Mouse (Mus musculus): ENCODE measurements around the gene Kcns1. TPM values are rescaled to one million over a fixed set of nuclear protein-coding genes. Genes with fewer than 3 reads are reported as not detected.

The Kcns1 gene
- polyA plus RNA-seq, 1 experiment from 2014 or later: 0.28 TPM

DNA sequence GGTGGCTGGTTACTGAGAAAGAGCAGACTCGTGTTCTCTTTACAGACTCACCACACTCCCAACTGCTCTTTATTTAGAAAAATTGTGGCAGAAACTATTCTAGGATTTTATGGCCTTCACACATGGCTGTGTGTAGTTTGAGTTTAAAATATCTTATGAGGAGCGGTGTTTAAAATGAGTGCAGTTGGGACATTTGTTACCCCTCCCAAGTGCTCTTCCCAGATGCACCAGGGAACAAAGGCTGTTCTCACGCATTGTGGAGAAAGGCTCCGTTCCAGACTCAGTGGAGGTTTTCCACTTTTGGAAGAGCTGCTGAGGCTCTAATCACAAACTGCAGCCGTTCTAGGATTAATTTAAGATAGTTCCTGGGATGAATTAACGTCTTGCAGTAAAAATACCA is 33.2 kb downstream of the Kcns1 start:
- Histone ChIP-seq H3K4me2 (no peak overlapping the region), H3K27ac (peak overlapping the region; percentile 64), H3K27me3 (replicated peaks) (no peaks in the 10 kb centered on the region), H3K9me3 (no peaks in the 10 kb centered on the region), H3K4me1 (peaks cover 8% of the 10 kb centered on the region; the same call in 1 of the 2 replicates), H3K4me3 (replicated peaks) (no peak overlapping the region), H3K9ac (no peak overlapping the region), H3K36me3 (0 out of 2 replicates have a peak, but pooled peaks cover 3% of the 10 kb centered on the region)
- no peak for ATAC-seq (ENCODE audit: insufficient read depth, low FRiP score, low read depth)
- WGBS: 51% methylated on average over 6 of the region's 6 CpGs

DNA sequence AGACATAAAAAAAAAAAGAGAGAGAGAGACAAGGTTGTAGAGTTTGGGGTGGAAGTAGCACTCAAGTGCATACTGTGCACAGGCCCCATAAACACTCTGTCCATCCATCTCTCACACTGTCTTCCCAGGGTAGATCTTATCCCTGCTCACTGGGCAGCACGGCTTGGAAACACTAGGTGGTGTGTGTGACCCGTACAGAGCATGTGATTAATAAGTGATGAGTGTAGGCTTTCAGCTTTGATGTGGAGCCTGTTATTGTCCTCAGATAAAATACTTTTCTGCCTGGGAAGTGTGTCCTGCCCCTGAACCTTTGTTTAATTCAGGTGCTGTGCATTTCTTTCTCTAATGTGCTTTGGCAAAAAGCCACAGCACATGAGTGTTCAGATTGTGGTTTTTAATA is 34.5 kb downstream of the Kcns1 start:
- Histone ChIP-seq H3K4me2 (no peak overlapping the region), H3K4me3 (replicated peaks) (no peak overlapping the region), H3K4me1 (peaks cover 8% of the 10 kb centered on the region; the same call in 1 of the 2 replicates), H3K27me3 (replicated peaks) (no peaks in the 10 kb centered on the region), H3K36me3 (0 out of 2 replicates have a peak, but pooled peaks cover 3% of the 10 kb centered on the region), H3K9ac (no peak overlapping the region), H3K27ac (peak overlapping the region; percentile 64; the same call in 1 of the 2 replicates), H3K9me3 (no peaks in the 10 kb centered on the region)
- WGBS: 28% methylated on average over 2 of the region's 2 CpGs
- no peak for ATAC-seq (ENCODE audit: insufficient read depth, low FRiP score, low read depth)

DNA sequence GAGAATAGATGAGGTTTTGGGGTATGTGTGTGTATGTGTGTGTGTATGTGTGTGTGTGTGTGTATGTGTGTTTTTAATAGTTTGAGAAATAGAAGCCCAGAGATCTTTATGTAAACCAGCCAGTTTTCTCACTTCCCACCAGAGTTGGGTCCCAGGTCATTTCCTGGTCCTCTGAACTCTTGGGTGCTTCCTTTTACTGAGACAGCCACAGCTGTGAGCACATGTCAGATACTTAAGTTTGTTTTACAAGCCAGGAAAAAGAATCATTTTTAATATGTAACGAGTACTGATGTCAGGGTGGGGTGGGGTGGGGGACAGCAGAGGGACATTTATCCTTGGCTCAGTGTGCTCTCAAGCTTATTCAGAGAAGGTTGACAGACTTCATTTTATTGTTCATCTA is 35.5 kb downstream of the Kcns1 start:
- H3K4me2 ChIP-seq: no peak overlapping the region
- WGBS: 35% methylated on average over 1 of the region's 1 CpGs
- 0 out of 2 replicates have a peak, but pooled peaks cover 3% of the 10 kb centered on the region for H3K36me3 ChIP-seq
- no peaks in the 10 kb centered on the region for H3K9me3 ChIP-seq
- no peaks in the 10 kb centered on the region for H3K27me3 ChIP-seq (replicated peaks)
- ATAC-seq (ENCODE audit: insufficient read depth, low FRiP score, low read depth): no peak
- H3K4me3 ChIP-seq (replicated peaks): no peak overlapping the region
- H3K4me1 ChIP-seq: peaks cover 8% of the 10 kb centered on the region; the same call in 1 of the 2 replicates
- H3K9ac ChIP-seq: no peak overlapping the region
- H3K27ac ChIP-seq: no peak overlapping the region

DNA sequence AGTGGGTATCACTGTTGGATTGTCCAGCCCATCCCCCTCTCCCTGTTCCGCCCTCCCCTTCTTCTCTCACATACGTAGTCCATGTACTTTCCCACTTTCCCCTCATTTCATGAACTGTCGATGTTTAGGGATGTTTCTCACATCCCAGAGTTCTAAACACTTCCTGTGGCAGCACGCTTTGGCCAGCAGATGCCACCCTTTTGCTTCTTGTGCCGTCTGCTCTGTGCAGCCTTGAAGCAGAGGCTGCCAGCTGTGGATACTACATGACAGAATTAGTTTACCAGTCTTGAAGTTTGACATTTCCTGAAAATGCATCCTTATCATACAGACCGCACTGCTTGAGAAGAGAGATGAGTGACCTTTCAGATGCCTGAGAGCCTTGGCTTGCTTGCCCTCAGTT is 36.4 kb downstream of the Kcns1 start:
- 0 out of 2 replicates have a peak, but pooled peaks cover 3% of the 10 kb centered on the region for H3K36me3 ChIP-seq
- H3K27me3 ChIP-seq (replicated peaks): no peaks in the 10 kb centered on the region
- H3K4me2 ChIP-seq: no peak overlapping the region
- 57% methylated on average over 6 of the region's 6 CpGs for WGBS
- H3K4me1 ChIP-seq: peaks cover 5% of the 10 kb centered on the region; the same call in 1 of the 2 replicates
- no peak for ATAC-seq (ENCODE audit: insufficient read depth, low FRiP score, low read depth)
- H3K27ac ChIP-seq: no peak overlapping the region
- no peaks in the 10 kb centered on the region for H3K9me3 ChIP-seq
- no peak overlapping the region for H3K4me3 ChIP-seq (replicated peaks)
- no peak overlapping the region for H3K9ac ChIP-seq

DNA sequence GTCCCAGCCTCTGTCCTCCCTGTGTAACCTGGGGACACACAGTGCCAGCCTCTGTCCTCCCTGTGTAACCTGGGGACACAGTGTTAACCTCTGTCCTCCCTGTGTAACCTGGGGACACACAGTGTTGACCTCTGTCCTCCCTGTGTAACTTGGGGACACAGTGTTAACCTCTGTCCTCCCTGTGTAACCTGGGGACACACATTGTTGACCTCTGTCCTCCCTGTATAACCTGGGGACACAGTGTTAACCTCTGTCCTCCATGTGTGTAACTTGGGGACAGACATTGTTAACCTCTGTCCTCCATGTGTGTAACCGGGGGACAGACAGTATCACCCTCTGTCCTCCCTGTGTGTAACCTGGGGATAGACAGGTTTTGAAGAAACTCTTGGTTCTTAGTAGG is 39.3 kb downstream of the Kcns1 start:
- 0 out of 2 replicates have a peak, but pooled peaks cover 3% of the 10 kb centered on the region for H3K36me3 ChIP-seq
- H3K4me1 ChIP-seq: peaks cover 5% of the 10 kb centered on the region; the same call in 1 of the 2 replicates
- no peak overlapping the region for H3K4me3 ChIP-seq (replicated peaks)
- no peak overlapping the region for H3K4me2 ChIP-seq
- H3K9me3 ChIP-seq: no peaks in the 10 kb centered on the region
- WGBS: 88% methylated on average over 1 of the region's 1 CpGs
- H3K27ac ChIP-seq: no peak overlapping the region
- no peak overlapping the region for H3K9ac ChIP-seq
- ATAC-seq (ENCODE audit: insufficient read depth, low FRiP score, low read depth): no peak
- no peaks in the 10 kb centered on the region for H3K27me3 ChIP-seq (replicated peaks)

DNA sequence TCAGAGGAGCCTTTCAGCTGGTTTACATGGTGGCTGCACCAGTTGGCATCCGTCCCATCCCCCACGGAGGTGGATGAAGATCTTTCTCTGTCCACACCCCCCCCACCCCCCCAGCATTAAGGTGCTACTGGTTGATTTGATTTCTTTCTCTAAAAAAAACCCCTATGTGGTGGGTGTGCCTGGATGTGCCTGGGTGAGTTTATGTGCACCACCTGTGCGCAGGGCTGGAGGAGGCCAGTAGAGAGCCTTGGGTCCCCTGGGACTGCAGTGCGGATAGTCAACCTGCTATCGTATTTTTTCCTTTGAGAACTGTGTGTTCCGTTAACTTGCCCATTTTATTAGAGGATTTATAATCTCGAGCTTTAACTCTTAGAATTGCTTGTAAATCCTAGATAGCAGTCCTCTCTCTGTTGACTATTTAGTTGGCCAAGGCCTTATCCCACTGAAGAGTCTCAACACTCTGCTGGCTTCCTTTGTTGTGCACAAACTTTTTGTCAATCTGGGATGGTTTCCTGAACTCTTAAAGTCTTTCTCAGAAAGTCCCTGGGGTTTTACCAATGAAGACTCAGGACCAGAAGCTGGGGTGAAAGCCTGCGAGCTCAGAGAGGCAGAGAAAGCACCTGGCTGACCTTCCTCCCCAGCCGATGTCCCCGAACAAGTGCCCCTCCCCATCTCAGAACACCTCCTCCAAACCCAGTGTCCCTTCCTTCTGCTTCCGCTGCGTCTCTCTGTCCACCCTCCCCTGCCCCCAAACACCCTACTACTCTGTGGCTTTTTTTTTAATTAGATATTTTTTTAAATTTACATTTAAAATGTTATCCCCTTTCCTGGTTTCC is 42.1 kb downstream of the Kcns1 start:
- Histone ChIP-seq H3K27ac (no peak overlapping the region), H3K4me1 (no peaks in the 10 kb centered on the region), H3K4me3 (replicated peaks) (no peak overlapping the region), H3K27me3 (replicated peaks) (no peaks in the 10 kb centered on the region), H3K36me3 (0 out of 2 replicates have a peak, but pooled peaks cover under 1% of the 10 kb centered on the region), H3K4me2 (no peak overlapping the region), H3K9ac (no peak overlapping the region), H3K9me3 (no peaks in the 10 kb centered on the region)
- 91% methylated on average over 12 of the region's 12 CpGs for WGBS
- ATAC-seq (ENCODE audit: insufficient read depth, low FRiP score, low read depth): no peak

DNA sequence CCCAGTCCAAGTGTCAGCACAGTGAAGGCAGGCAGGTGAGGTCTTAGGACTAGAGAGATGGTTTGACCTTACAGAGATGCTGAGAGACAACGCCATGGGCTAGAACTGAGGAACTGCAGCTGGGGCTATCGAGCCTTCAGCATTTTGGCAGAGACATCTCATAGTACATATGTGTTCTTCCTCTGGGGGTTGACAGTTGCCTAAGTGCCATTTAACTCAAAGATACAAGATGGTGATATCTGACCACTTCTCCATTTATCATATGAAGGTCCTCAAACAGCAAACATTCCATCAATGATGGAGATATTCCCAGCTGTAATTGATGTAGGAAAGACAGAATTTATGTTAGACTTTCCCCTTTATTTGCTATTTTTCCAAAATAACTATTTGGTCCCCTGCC is 43.6 kb downstream of the Kcns1 start:
- Histone ChIP-seq H3K9ac (no peak overlapping the region), H3K4me1 (no peaks in the 10 kb centered on the region), H3K9me3 (no peaks in the 10 kb centered on the region), H3K27ac (no peak overlapping the region), H3K36me3 (no peaks in the 10 kb centered on the region), H3K4me2 (no peak overlapping the region), H3K27me3 (replicated peaks) (no peaks in the 10 kb centered on the region), H3K4me3 (replicated peaks) (no peak overlapping the region)
- 80% methylated on average over 2 of the region's 2 CpGs for WGBS
- no peak for ATAC-seq (ENCODE audit: insufficient read depth, low FRiP score, low read depth)

DNA sequence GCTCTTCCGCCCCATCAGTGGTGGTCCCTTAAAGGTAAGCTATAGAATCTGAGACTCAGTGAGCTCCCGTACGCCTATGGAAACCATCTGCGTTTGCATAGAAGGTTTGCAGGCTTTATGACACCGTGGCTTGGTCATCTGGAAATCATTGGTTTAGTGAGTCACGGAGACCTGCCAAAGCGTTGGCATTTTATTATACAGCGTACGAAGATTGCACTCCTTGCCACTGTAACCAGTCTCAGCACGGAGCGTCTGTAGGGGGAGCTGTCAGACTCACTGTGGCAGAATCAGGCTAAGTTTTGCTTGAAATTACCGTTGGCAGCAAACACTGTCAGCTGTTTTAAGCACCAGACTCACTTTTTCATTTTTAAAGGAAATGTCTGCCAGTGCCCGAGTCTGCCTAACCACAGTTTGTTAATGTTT is 44.4 kb downstream of the Kcns1 start:
- Histone ChIP-seq H3K36me3 (no peaks in the 10 kb centered on the region), H3K4me2 (no peak overlapping the region), H3K4me3 (replicated peaks) (no peak overlapping the region), H3K4me1 (no peaks in the 10 kb centered on the region), H3K27me3 (replicated peaks) (no peaks in the 10 kb centered on the region), H3K9ac (no peak overlapping the region), H3K9me3 (no peaks in the 10 kb centered on the region), H3K27ac (no peak overlapping the region)
- WGBS: 72% methylated on average over 13 of the region's 13 CpGs
- ATAC-seq (ENCODE audit: insufficient read depth, low FRiP score, low read depth): no peak

DNA sequence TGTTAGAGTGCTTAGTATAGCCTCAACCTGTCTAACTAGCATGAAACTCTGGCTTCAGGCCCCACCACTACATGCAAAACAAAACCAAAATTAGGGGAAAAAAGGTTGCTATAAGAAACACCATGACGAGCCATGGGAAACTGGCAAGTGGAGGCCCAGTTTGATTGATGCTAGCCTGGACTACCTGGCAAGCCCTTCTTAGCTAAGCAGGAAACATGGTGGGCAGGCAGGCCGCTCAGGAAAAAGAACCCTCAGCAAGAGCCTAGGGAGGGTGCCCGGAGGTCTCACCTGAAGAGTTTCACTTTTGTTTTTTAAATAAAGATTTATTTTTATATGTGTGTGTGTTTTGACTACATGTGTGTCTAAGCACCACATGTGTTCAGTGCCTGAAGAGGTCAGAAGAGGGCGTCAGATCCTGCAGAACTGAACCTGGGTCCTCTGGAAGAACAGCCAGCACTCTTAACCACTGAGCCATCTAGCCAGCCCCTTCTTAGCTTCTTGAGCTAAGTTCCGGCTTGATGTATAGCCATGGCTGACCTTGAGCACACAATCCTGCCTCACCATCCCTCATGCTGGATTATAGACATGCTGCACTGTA is 47.6 kb downstream of the Kcns1 start:
- H3K27ac ChIP-seq: no peak overlapping the region
- no peak for ATAC-seq (ENCODE audit: insufficient read depth, low FRiP score, low read depth)
- no peak overlapping the region for H3K9ac ChIP-seq
- 76% methylated on average over 5 of the region's 5 CpGs for WGBS
- H3K4me3 ChIP-seq (replicated peaks): no peak overlapping the region
- H3K36me3 ChIP-seq: peaks cover 6% of the 10 kb centered on the region; the same call in 1 of the 2 replicates
- H3K4me2 ChIP-seq: no peak overlapping the region
- no peaks in the 10 kb centered on the region for H3K27me3 ChIP-seq (replicated peaks)
- no peaks in the 10 kb centered on the region for H3K4me1 ChIP-seq
- H3K9me3 ChIP-seq: no peaks in the 10 kb centered on the region

DNA sequence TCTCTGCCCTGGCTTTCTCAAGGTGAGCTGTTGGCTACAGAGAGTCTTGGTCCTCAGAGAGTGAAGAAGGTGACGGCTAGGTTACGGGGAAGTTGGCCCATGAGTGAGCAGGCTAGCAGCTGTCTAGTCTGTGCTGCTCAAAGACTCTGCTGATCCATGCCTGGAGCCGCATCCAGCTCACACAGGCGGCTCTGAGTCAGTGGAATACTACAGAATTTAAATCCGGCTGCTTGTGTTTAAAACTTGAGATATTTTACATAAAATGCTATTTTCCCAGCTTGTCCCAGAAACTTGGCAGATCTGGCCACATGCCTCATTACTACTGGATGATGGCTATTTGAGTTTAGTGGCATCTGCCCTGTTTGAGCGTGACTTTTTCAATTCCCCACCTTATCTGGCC is 51.4 kb downstream of the Kcns1 start:
- H3K4me2 ChIP-seq: no peak overlapping the region
- ATAC-seq (ENCODE audit: insufficient read depth, low FRiP score, low read depth): no peak
- peaks cover 9% of the 10 kb centered on the region for H3K36me3 ChIP-seq
- no peak overlapping the region for H3K9ac ChIP-seq
- no peak overlapping the region for H3K4me3 ChIP-seq (replicated peaks)
- H3K9me3 ChIP-seq: no peaks in the 10 kb centered on the region
- no peaks in the 10 kb centered on the region for H3K4me1 ChIP-seq
- no peaks in the 10 kb centered on the region for H3K27me3 ChIP-seq (replicated peaks)
- no peak overlapping the region for H3K27ac ChIP-seq
- 87% methylated on average over 6 of the region's 6 CpGs for WGBS

DNA sequence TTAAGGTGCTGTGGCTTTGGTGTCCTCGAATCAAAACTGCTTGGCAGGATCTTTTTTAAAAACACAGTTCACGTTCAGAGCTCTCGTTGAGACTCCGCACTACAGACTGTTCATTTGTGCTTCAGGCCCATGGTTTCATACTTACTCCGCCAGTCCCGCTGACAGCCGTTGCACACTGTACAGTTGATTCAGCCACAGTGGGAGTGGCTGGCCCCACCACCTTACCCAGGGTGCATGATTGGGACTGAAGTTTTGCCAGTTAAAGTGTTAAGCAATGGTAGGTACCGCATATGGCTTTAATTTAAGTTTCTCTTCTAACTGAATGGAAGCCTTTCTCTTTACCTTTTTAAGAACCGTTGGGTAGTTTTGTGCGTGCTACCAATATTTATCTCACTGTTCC is 55.4 kb downstream of the Kcns1 start:
- WGBS: 86% methylated on average over 10 of the region's 10 CpGs
- H3K27ac ChIP-seq: no peak overlapping the region
- H3K27me3 ChIP-seq (replicated peaks): no peaks in the 10 kb centered on the region
- no peaks in the 10 kb centered on the region for H3K4me1 ChIP-seq
- no peak overlapping the region for H3K4me2 ChIP-seq
- H3K9ac ChIP-seq: no peak overlapping the region
- H3K9me3 ChIP-seq: no peaks in the 10 kb centered on the region
- H3K36me3 ChIP-seq: peaks cover 9% of the 10 kb centered on the region
- no peak overlapping the region for H3K4me3 ChIP-seq (replicated peaks)
- no peak for ATAC-seq (ENCODE audit: insufficient read depth, low FRiP score, low read depth)

DNA sequence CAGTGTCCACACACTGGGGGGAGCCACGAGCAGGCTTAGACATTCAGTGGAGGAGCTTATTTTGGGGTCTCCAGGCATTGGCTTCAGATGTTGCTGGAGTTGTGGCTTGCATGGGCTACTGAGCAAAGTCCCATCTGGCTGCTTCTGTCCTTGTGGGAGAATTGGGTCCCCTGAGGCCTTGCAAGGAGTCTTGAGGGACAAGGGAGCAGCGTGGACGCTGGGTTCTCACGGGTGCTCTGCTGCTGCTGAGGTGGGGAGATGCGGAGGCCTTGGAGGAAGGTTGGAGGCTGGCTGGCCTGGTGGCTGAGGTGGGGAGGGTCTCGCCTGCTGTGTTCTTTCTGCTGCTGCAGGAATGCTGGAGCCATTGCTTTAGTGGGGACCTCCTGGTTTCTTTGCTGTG is 56.9 kb downstream of the Kcns1 start:
- Histone ChIP-seq H3K4me2 (no peak overlapping the region), H3K27me3 (replicated peaks) (no peaks in the 10 kb centered on the region), H3K9ac (no peak overlapping the region), H3K4me1 (no peaks in the 10 kb centered on the region), H3K36me3 (peaks cover 3% of the 10 kb centered on the region; the same call in 1 of the 2 replicates), H3K4me3 (replicated peaks) (no peak overlapping the region), H3K27ac (no peak overlapping the region), H3K9me3 (no peaks in the 10 kb centered on the region)
- no peak for ATAC-seq (ENCODE audit: insufficient read depth, low FRiP score, low read depth)
- WGBS: 92% methylated on average over 6 of the region's 6 CpGs
